Mouse (Mus musculus) heart, postnatal 0 days (tissue): ENCODE results near the gene BC100530. TPM values are rescaled to one million over a fixed set of nuclear protein-coding genes. Genes with fewer than 3 reads are reported as not detected.

Source experiments
- polyA plus RNA-seq: library from polyadenylated mRNA; unstranded; fragments of >200 nt; fragmentation: Nextera tagmentation; extraction: Ambion mirVana; gene quantifications from 2 replicates; pipeline ENCODE4 v1.2.1, GENCODE M21; 2015
- total RNA-seq: library from RNA; depleted of rRNA; stranded (reverse); fragments of >200 nt; gene quantifications from 2 replicates; pipeline ENCODE4 v1.2.3, GENCODE M21; 2014; ENCODE audit warnings: low replicate concordance; rRNA removed

BC100530 gene
- total and polyA plus RNA-seq, 2 experiments from 2014 or later, result 4.7 TPM; not detected in 1

Other genes with a start within 250 kb of the BC100530 start
- gene Csta1, start 236.5 kb downstream of the BC100530 start, total RNA-seq, result not detected in 2 replicates
- not detected in 2 replicates for gene Csta1, start 236.5 kb downstream of the BC100530 start, polyA plus RNA-seq
- gene Stfa2l1, start 210.9 kb downstream of the BC100530 start, total RNA-seq, result 1.3 TPM in 1 of 2 replicates, not detected in the other
- gene Stfa2l1, start 210.9 kb downstream of the BC100530 start, polyA plus RNA-seq, result 1.7 and 2.4 TPM in 2 replicates
- not detected in 2 replicates for gene Gm5483, start 183.5 kb downstream of the BC100530 start, total RNA-seq
- 3.1 and 4.5 TPM in 2 replicates for gene Gm5483, start 183.5 kb downstream of the BC100530 start, polyA plus RNA-seq
- not detected in 2 replicates for gene Gm5416, start 157.3 kb downstream of the BC100530 start, total RNA-seq
- gene Gm5416, start 157.3 kb downstream of the BC100530 start, polyA plus RNA-seq, result 0.89 TPM in 2 replicates
- gene 2010005H15Rik, start 146.3 kb downstream of the BC100530 start, total RNA-seq, result not detected in 2 replicates
- gene 2010005H15Rik, start 146.3 kb downstream of the BC100530 start, polyA plus RNA-seq, result 0.48 and 1.0 TPM in 2 replicates
- 2.0 and 13.4 TPM in 2 replicates for gene Stfa1, start 90.8 kb downstream of the BC100530 start, total RNA-seq
- 5.8 and 7.1 TPM in 2 replicates for gene Stfa1, start 90.8 kb downstream of the BC100530 start, polyA plus RNA-seq
- not detected in 2 replicates for gene BC117090, start 33.4 kb downstream of the BC100530 start, total RNA-seq
- not detected in 2 replicates for gene BC117090, start 33.4 kb downstream of the BC100530 start, polyA plus RNA-seq
- not detected in 2 replicates for gene Stfa2, start 40.7 kb upstream of the BC100530 start, total RNA-seq
- 1.4 and 1.8 TPM in 2 replicates for gene Stfa2, start 40.7 kb upstream of the BC100530 start, polyA plus RNA-seq
- not detected in 2 replicates for gene Stfa3, start 87.6 kb upstream of the BC100530 start, total RNA-seq
- gene Stfa3, start 87.6 kb upstream of the BC100530 start, polyA plus RNA-seq, result 0.78 and 1.4 TPM in 2 replicates
- gene Casr, start 194.4 kb upstream of the BC100530 start, total RNA-seq, result 0.31 TPM in 1 of 2 replicates, not detected in the other
- not detected in 2 replicates for gene Casr, start 194.4 kb upstream of the BC100530 start, polyA plus RNA-seq